Mouse (Mus musculus) testis, adult 2 months (tissue): ENCODE measurements around the gene Sema6d.

Experiments
- CTCF ChIP-seq: fragments of 200-500 bp; IDR thresholded peaks from 2 replicates; pipeline ENCODE4 v1.5.1; 2012; ENCODE audit warnings: low read depth, mild to moderate bottlenecking, inconsistent platforms, low read length, moderate library complexity; ENCODE audit not compliant: control insufficient read depth, insufficient read depth, insufficient replicate concordance
- POLR2A ChIP-seq: fragments of 200-500 bp; IDR thresholded peaks from 2 replicates; pipeline ENCODE4 v1.6.1; 2012; ENCODE audit warnings: low read depth, mild to moderate bottlenecking, inconsistent platforms, low read length, moderate library complexity; ENCODE audit not compliant: control insufficient read depth

DNA sequence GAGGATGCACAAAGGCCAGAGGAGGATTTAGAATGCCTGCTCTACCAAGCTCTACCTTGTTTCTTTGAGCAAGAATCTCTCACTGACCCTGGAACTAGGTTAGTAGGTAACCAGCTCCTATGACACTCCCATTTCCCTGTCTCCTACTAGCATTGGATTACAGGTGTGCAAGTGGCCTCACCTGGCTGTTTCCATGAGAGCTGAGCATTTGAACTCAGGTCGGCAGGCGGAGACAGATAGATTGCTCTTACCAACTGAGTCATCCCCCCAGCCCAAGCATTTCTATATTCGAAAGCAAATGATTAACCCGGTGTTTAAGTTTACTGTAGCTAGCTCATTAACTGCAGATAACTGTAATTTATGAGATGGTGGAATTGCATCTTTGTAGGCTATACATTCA is 503.0 kb downstream of the Sema6d start:
- TF ChIP-seq CTCF (no peak), POLR2A (no peak)
